Mouse (Mus musculus) ES-Bruce4 (cell line): Measurements from ENCODE around the gene Kcnq1.

Experiments used
- CTCF ChIP-seq: IDR thresholded peaks from one replicate; pipeline ENCODE4 v1.8.1; 2011; ENCODE audit warnings: low read depth, low read length
- EP300 ChIP-seq: IDR thresholded peaks from 2 replicates; pipeline ENCODE4 v1.6.1; 2011; ENCODE audit warnings: low read depth, low read length; ENCODE audit not compliant: insufficient read depth
- POLR2A ChIP-seq: IDR thresholded peaks from one replicate; pipeline ENCODE4 v1.8.1; 2011; ENCODE audit warnings: low read length; ENCODE audit not compliant: insufficient read depth

- TF ChIP-seq CTCF (no peak), POLR2A (no peak), EP300 (no peak)
These were observed 298.1 kb downstream of the Kcnq1 start for GRCm38 (mm10) chr7:143404296-143404695.
